Mouse (Mus musculus) liver, postnatal 0 days (tissue): ENCODE results near the gene Pcnx. TPM values are rescaled to one million over a fixed set of nuclear protein-coding genes. Genes with fewer than 3 reads are reported as not detected.

Experiments used
- ATAC-seq: fragments of 200-750 bp; cut with Nextera tagmentation; 2 replicates; pipeline ENCODE4 v1.8.0; 2017; ENCODE audit warnings: mild to moderate bottlenecking, moderate library complexity
- DNase-seq: peaks from one replicate; pipeline ENCODE4 v3.0.0-alpha.2; 2016
- H3K27ac ChIP-seq: fragments of 300-500 bp; sonication (generic); 2 replicates; pipeline ENCODE4 v1.5.1; 2014; ENCODE audit warnings: antibody characterized with exemption, moderate library complexity, mild to moderate bottlenecking, low read depth
- H3K27me3 ChIP-seq: fragments of 300-500 bp; sonication (generic); 2 replicates; pipeline ENCODE4 v1.6.1; 2014; ENCODE audit warnings: low read length, control low read depth, mixed read lengths; ENCODE audit not compliant: insufficient read depth
- H3K36me3 ChIP-seq: fragments of 300-500 bp; sonication (generic); replicated peaks from 2 replicates; pipeline ENCODE4 v1.6.1; 2014; ENCODE audit warnings: mild to moderate bottlenecking, control low read depth, low read length, moderate library complexity, mixed read lengths; ENCODE audit not compliant: insufficient read depth
- H3K4me1 ChIP-seq: fragments of 300-500 bp; sonication (generic); 2 replicates; pipeline ENCODE4 v1.6.1; 2014; ENCODE audit warnings: antibody characterized with exemption, mild to moderate bottlenecking, control low read depth; ENCODE audit not compliant: insufficient read depth
- H3K4me2 ChIP-seq: fragments of 300-500 bp; sonication (generic); 2 replicates; pipeline ENCODE4 v1.6.1; 2014; ENCODE audit warnings: low read depth, mild to moderate bottlenecking, low read length, moderate library complexity, mixed read lengths
- H3K4me3 ChIP-seq: fragments of 300-500 bp; sonication (generic); 2 replicates; pipeline ENCODE4 v1.5.1; 2014; ENCODE audit warnings: low read depth, low read length
- H3K9ac ChIP-seq: fragments of 300-500 bp; sonication (generic); replicated peaks from 2 replicates; pipeline ENCODE4 v1.6.1; 2014; ENCODE audit warnings: mild to moderate bottlenecking, moderate library complexity
- H3K9me3 ChIP-seq: fragments of 300-500 bp; sonication (generic); 2 replicates; pipeline ENCODE4 v1.6.1; 2016; ENCODE audit warnings: mild to moderate bottlenecking, control low read depth, low read length, mixed read lengths
- CTCF ChIP-seq: sonication (generic); IDR thresholded peaks from 2 replicates; pipeline ENCODE4 v1.5.1; 2016; ENCODE audit warnings: antibody characterized with exemption, low read depth
- EP300 ChIP-seq: IDR thresholded peaks from 2 replicates; pipeline ENCODE4 v1.6.1; 2016; ENCODE audit warnings: antibody characterized with exemption, low read depth, mild to moderate bottlenecking
- WGBS: fragments of 180-500 bp; shearing (Covaris S2); extraction: QIAGEN DNeasy Blood & Tissue Kit; methylation state at CpG from one replicate; pipeline ENCODE4 v1.1.7; 2014; ENCODE audit not compliant: insufficient replicate concordance; 5-methylcytosine and 5-hydroxymethylcytosine counted together
- polyA plus RNA-seq: library from polyadenylated mRNA; unstranded; fragments of >200 nt; fragmentation: Nextera tagmentation; extraction: Ambion mirVana; gene quantifications from 2 replicates; pipeline ENCODE4 v1.2.1, GENCODE M21; 2015

Gene Pcnx
- polyA plus RNA-seq, 1 experiment from 2014 or later: 2.4 TPM

- H3K27me3 ChIP-seq: no peaks in the 10 kb centered on the region
- DNase-seq: no peak
- H3K9ac ChIP-seq: no peak overlapping the region
- no peak overlapping the region for H3K27ac ChIP-seq
- no peak for ATAC-seq
- no peak overlapping the region for H3K4me3 ChIP-seq
- no peaks in the 10 kb centered on the region for H3K36me3 ChIP-seq
- peaks cover 12% of the 10 kb centered on the region; the same call in 1 of the 2 replicates for H3K4me1 ChIP-seq
- WGBS: 54% methylated on average over 3 of the region's 3 CpGs
- H3K9me3 ChIP-seq: no peaks in the 10 kb centered on the region
- H3K4me2 ChIP-seq: no peak overlapping the region
- TF ChIP-seq CTCF (no peak), EP300 (no peak)
These were observed 24.2 kb downstream of the Pcnx start for GRCm38 (mm10) chr12:81884107-81884398.

GRCm38 (mm10) chr12:81884983-81885382 is 25.2 kb downstream of the Pcnx start:
- TF ChIP-seq CTCF (no peak), EP300 (no peak)
- no peak for ATAC-seq
- H3K4me3 ChIP-seq: no peak overlapping the region
- H3K9ac ChIP-seq: no peak overlapping the region
- 66% methylated on average over 5 of the region's 5 CpGs for WGBS
- H3K9me3 ChIP-seq: no peaks in the 10 kb centered on the region
- H3K27ac ChIP-seq: no peak overlapping the region
- H3K36me3 ChIP-seq: no peaks in the 10 kb centered on the region
- no peaks in the 10 kb centered on the region for H3K27me3 ChIP-seq
- H3K4me1 ChIP-seq: peaks cover 12% of the 10 kb centered on the region; the same call in 1 of the 2 replicates
- H3K4me2 ChIP-seq: no peak overlapping the region
- no peak for DNase-seq

DNA sequence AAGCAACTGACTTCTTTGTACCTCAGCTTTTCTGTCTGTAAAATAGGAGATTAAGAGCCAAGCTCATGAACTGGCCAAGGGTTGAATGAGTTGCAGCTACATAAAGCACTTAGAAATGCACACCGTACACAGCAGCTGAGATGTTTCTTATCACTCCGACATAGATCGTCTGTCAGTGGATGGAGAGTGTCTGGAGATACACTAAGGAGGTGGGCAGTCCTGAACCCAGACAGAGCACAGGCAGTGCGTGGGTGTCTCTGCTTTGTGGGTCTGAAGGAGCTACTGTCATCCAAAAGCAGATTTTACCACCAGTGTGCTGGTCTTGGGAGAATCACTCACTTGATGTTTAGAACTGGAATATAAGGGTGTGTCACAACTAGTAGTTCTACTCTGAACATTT is 26.2 kb downstream of the Pcnx start:
- Histone ChIP-seq H3K9ac (no peak overlapping the region), H3K27me3 (no peaks in the 10 kb centered on the region)

DNA sequence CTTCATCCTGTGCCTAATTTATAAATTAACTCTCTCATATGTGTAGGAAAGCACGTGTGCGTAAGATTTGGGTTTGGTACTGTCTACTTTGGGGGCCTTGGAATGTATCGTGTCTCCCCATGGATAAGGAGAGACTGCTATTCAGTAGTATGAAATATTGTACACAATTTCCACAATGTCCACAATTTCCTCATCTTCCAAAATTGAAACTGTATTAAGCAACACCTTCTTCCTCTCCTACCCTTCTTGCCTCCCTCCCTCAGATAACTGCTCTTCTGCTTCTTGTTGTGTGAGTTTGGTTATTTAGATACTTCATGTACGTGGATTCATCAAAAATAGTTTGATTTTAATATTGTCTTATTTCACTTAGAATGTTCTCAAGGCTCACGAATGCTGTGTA is 29.1 kb downstream of the Pcnx start:
- H3K27ac ChIP-seq: no peak overlapping the region
- TF ChIP-seq EP300 (no peak), CTCF (no peak)
- H3K4me3 ChIP-seq: no peak overlapping the region
- no peaks in the 10 kb centered on the region for H3K27me3 ChIP-seq
- H3K9ac ChIP-seq: no peak overlapping the region
- WGBS: 76% methylated on average over 5 of the region's 5 CpGs
- no peaks in the 10 kb centered on the region for H3K36me3 ChIP-seq
- DNase-seq: no peak
- ATAC-seq: no peak
- H3K4me2 ChIP-seq: no peak overlapping the region
- no peaks in the 10 kb centered on the region for H3K9me3 ChIP-seq
- H3K4me1 ChIP-seq: peaks cover 9% of the 10 kb centered on the region; the same call in 1 of the 2 replicates

More for the DNA sequence above, 26.2 kb downstream of the Pcnx start:
- no peaks in the 10 kb centered on the region for H3K36me3 ChIP-seq
- no peaks in the 10 kb centered on the region for H3K9me3 ChIP-seq
- ATAC-seq (no peak), DNase-seq (no peak)
- H3K4me1 ChIP-seq: peaks cover 12% of the 10 kb centered on the region; the same call in 1 of the 2 replicates
- no peak for TF ChIP-seq EP300
- no peak for TF ChIP-seq CTCF
- no peak overlapping the region for H3K4me2 ChIP-seq
- no peak overlapping the region for H3K4me3 ChIP-seq
- WGBS: 58% methylated on average over 4 of the region's 4 CpGs
- H3K27ac ChIP-seq: no peak overlapping the region

- H3K4me2 ChIP-seq: no peak overlapping the region
- 78% methylated on average over 1 of the region's 1 CpGs for WGBS
- H3K27me3 ChIP-seq: no peaks in the 10 kb centered on the region
- no peaks in the 10 kb centered on the region for H3K36me3 ChIP-seq
- no peak overlapping the region for H3K9ac ChIP-seq
- H3K27ac ChIP-seq: no peak overlapping the region
- TF ChIP-seq CTCF (no peak), EP300 (no peak)
- no peak overlapping the region for H3K4me3 ChIP-seq
- no peak for ATAC-seq
- H3K4me1 ChIP-seq: peaks cover 3% of the 10 kb centered on the region; the same call in 1 of the 2 replicates
- DNase-seq: no peak
- no peaks in the 10 kb centered on the region for H3K9me3 ChIP-seq
These were observed 32.1 kb downstream of the Pcnx start for GRCm38 (mm10) chr12:81891946-81892345.

- ATAC-seq: no peak
These were observed 34.5 kb downstream of the Pcnx start for GRCm38 (mm10) chr12:81894311-81894710.

GRCm38 (mm10) chr12:81895986-81896385 is 36.2 kb downstream of the Pcnx start:
- Histone ChIP-seq H3K27me3 (no peaks in the 10 kb centered on the region), H3K4me1 (0 out of 2 replicates have a peak, but pooled peaks cover 3% of the 10 kb centered on the region), H3K4me3 (no peak overlapping the region), H3K27ac (no peak overlapping the region), H3K36me3 (no peaks in the 10 kb centered on the region), H3K9ac (no peak overlapping the region), H3K9me3 (no peaks in the 10 kb centered on the region), H3K4me2 (no peak overlapping the region)
- TF ChIP-seq EP300: no peak
- TF ChIP-seq CTCF: no peak
- DNase-seq: no peak
- 75% methylated on average over 6 of the region's 6 CpGs for WGBS
- no peak for ATAC-seq

More at GRCm38 (mm10) chr12:81894311-81894710, 34.5 kb downstream of the Pcnx start:
- 84% methylated on average over 5 of the region's 5 CpGs for WGBS
- Histone ChIP-seq H3K27me3 (no peaks in the 10 kb centered on the region), H3K27ac (no peak overlapping the region), H3K36me3 (no peaks in the 10 kb centered on the region), H3K4me3 (no peak overlapping the region), H3K9ac (no peak overlapping the region), H3K4me2 (no peak overlapping the region), H3K9me3 (no peaks in the 10 kb centered on the region), H3K4me1 (0 out of 2 replicates have a peak, but pooled peaks cover 3% of the 10 kb centered on the region)
- TF ChIP-seq EP300 (no peak), CTCF (no peak)
- DNase-seq: no peak
